Mouse (Mus musculus): ENCODE results near the gene Cyp2c23.

Gene Cyp2c23

DNA sequence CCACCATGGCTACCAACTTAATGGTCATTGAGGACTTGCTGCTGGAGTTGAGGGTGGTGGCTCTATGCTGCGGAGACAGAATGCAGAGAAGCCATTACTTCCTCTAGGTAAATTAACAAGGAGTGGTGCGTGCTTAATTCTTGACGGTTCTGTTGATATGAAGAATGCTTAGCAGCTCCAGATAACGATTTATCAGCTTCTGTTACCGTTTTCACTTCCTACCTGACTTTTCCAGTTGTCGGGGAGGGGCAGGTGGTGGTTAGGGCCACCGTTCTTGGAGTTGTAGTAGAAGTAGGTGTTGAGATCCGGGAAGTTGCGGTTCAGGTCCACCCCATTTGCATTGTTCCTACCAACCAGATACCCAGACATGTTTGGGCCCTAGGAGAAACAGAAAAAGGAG is 55.3 kb downstream of the Cyp2c23 start:
- DNase-seq (ENCODE audit: low spot score in 2 of 2): no peak

DNA sequence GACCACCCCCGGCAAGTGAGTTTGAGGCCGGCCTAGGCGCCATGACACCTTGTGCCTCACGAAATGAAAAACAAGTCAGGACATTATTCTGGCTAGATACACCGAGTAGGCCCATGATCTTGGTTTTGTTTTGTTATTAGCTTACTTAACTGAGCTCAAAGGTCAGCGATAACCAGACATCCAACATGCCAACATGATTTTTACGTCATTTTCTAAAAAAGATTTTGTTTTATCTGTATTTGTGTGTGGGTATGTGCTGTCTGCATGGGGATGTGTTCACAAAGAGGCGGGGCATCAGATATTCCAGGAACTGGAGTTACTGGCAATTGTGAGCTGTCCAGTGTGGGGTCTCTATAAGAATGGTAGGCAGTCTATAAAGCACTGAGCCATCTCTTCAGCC is 56.9 kb downstream of the Cyp2c23 start:
- DNase-seq (ENCODE audit: low spot score in 2 of 2): no peak

- DNase-seq (ENCODE audit: low spot score in 2 of 2): no peak
These were observed 60.5 kb downstream of the Cyp2c23 start for GRCm38 (mm10) chr19:43968436-43969026.

DNA sequence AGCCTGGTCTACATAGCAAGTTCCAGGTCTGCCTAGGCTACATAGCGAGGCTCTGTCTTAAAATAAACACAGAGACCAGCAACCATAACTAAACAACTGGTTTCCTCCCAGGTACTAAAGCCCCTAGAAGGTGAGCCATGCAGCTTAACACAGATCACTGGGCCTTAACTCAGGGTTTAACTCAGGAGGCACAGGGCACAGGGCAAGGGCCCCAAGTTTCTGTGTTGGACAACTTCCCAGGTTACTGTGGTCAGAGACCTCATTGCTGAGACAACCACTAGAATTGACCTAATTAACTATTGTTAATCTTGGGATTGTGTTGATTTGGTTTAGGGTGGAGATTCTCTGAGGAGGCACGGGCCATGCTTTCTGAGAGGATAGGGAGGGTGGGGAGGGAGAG is 62.5 kb downstream of the Cyp2c23 start:
- no peak for DNase-seq (ENCODE audit: low spot score in 2 of 2)

GRCm38 (mm10) chr19:43965496-43966085 is 63.4 kb downstream of the Cyp2c23 start:
- DNase-seq (ENCODE audit: low spot score in 2 of 2): peak in 1 of 2 experiments; percentile 12

DNA sequence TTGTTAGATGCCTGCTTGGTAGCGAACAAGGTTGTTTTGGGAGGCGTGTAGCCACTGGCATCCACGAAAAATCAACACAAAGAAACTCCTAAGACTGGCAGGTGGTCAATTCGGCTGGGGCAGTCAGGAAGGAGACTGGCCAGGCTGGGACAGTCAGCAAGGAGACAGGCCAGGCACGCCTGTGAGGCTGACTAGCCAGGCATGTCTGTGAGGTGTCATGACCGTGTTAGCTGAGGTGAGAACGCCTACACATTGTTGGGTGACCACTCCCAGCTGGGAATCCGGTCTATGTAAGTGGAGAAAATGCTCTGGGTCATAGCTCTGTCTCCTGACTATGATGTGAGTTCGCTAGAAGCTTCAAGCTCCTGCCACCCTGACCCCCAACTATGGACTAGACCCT is 66.2 kb downstream of the Cyp2c23 start:
- no peak for DNase-seq (ENCODE audit: low spot score in 2 of 2)

GRCm38 (mm10) chr19:43961185-43961584 is 67.8 kb downstream of the Cyp2c23 start:
- DNase-seq (ENCODE audit: low spot score in 2 of 2): no peak

GRCm38 (mm10) chr19:43960014-43960413 is 69.0 kb downstream of the Cyp2c23 start:
- DNase-seq (ENCODE audit: low spot score in 2 of 2): no peak

DNA sequence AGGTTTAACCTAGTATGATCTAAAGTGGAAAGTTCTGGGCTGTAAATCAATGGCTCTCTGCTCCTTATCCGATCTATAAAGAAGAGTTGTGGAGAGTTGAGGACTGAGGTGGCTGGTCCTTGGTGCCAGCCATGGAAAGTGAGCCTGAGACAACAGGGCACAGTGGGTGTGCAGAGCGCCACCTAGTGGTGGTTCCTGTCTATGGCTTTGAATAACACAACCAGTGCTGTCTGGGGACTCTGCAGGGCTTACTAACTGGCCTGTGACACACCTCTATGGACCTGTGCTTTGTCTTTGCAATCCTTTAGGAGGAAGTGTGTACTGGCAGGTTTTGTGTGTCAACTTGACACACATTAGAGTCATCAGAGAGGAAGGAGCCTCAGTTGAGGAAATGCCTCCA is 69.8 kb downstream of the Cyp2c23 start:
- DNase-seq (ENCODE audit: low spot score in 2 of 2): peak; percentile 73 to 74

DNA sequence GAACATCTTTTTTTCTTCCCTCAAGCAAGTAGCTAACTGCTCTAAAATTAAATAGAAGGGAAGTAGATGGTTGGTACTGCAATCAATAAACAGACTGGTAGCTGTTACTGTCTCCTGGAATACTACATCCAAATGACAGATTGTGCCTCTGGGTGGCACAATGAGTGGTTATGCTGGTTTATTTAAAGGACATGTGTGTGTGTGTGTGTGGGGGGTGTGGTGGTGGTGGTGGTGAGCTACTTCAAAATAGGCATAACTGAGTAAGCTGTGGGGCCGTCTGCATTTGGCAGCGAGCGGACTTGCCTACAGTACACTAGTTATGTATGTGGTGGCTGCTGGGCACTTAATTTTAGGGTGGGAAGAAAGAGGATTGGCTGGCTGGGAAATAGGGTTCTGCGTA is 71.1 kb downstream of the Cyp2c23 start:
- peak; percentile 72 to 75 for DNase-seq (ENCODE audit: low spot score in 2 of 2)

DNA sequence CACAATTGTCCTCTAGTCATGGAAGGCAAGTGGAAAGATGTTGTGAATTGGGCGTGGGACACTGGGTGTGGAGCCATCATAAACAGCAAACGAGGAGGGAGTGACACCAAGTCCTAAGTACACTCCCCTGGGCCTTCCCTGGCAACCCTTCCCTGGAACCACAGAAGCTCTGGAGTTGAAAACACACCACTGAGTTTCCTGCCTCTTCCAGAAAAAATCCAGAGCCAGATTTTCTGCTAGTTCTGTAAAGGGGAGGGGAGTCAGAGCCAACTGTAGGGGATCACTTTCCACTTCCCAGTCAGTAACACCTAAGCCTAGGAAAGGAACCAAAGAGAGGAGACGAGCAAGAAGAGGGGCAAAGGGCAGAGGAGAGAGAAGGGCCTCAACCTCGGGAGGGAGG is 71.6 kb downstream of the Cyp2c23 start:
- no peak for DNase-seq (ENCODE audit: low spot score in 2 of 2)

GRCm38 (mm10) chr19:43955266-43955665 is 73.7 kb downstream of the Cyp2c23 start:
- no peak for DNase-seq (ENCODE audit: low spot score in 2 of 2)

Measured in right cerebral cortex, adult 2 months (tissue).